Mouse (Mus musculus) heart, adult 11 months (tissue): ENCODE measurements around the gene Fjx1.

Experiments used
- DNase-seq: peaks from one replicate; pipeline ENCODE4 v3.0.0; 2022

The Fjx1 gene

DNA sequence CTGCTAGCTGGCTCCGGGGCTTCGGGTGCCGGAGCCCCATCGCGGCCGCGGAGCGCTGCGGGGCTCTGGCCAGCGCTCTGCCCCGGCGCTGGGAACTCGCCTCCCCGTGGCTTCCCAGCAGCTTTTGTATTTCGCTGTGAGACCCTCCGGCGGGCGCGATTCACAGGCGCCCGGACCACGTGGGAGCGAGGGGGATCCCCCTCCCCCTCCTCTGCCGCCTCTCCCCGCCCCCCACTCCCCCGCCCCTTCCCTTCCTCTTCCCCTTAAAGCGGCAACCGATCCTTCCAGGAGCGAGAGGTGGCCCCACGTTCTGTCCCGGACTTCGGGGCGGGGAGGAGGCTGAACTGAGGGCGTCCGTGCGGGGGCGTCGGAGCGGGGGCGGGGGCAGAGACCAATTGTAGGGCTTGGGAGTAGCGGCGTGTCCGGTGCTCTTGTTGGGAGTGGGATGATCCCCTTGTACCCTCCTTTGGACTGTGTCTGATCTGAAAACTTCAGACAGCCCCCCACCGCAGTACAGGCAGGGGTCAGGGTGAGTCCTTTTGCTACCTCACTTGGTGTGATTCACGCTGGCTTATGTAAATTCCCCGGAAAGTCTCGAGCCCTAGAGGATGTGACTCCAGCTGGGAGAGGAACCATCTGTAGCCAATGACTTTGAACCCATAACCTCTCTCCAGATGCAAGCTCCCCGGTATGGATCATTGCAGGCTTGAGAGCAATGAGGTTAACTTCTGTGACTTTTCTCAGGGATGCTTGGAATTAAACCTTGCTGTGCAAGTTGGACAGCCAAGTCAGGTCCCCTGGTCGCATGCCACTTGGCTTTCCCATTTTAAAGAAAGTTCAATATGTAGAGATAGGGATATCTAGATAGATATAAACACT, at the start of gene Fjx1:
Gene Fjx1, minus strand, starts transcription at position 829 of the 879 bp plus-strand sequence.
- peak; percentile 95 for DNase-seq

DNA sequence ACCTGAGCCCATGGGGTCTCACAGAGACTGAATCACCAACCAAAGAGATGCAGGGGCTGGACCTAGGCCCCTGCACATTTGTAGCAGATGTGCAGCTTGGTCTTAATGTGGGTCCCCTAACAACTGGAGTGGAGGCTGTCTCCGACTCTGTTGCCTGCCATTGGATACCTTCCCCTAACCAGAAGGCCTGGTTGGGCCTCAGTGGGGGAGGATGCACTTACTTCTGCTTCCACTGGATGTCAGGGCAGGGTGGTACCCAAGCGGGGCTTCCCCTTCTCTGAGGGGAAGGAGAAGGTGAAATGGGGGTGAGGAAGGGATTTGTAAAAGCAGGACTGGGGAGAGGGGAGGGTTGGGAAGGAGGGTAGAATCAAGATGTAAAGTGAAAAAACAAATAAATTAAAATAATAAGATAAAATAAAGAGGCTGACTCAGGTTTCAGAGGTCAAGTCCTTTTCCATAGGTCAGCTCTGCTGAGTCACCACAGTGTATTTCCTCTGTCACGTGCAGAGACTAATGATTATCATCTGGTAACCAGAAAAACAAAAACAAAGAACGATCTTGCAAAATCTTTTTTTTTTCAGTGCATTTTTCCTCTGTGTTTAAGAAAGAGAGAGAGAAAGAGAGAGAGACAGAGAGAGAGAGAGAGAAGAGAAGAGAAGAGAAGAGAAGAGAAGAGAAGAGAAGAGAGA, 47.8 kb upstream of the Fjx1 start:
- DNase-seq = peak; percentile 74

GRCm38 (mm10) chr2:102480738-102481137, 28.4 kb upstream of the Fjx1 start:
- no peak for DNase-seq

- DNase-seq = peak; percentile 74
These were observed 23.8 kb upstream of the Fjx1 start for GRCm38 (mm10) chr2:102476101-102476500.

- DNase-seq = no peak
These were observed 16.3 kb upstream of the Fjx1 start for GRCm38 (mm10) chr2:102468645-102469044.

- DNase-seq = peak; percentile 72
These were observed 12.0 kb upstream of the Fjx1 start for GRCm38 (mm10) chr2:102464342-102464732.

GRCm38 (mm10) chr2:102463587-102464341, 11.5 kb upstream of the Fjx1 start:
- peak; percentile 96 for DNase-seq

- peak; percentile 56 for DNase-seq
These were observed 9.2 kb upstream of the Fjx1 start for GRCm38 (mm10) chr2:102461491-102461890.

DNA sequence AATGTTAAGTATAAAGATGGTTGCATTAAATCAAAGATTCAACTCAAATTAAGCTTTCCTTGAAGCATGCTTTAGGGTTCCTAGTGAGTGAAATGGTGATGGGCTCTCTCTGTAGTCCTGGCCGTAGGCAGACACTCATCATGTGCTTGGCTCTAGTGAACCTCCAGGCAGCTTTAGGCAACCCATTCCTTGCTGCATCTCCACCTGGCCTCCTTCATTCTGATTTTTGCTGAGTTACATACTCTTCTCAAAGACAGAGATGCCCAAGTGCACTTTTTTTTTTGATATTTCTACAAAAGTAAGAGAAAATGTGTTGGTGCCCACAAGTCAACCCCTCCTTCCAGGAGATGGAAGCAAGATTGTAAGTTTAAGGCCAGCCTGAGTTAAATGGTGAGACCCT, 2.8 kb upstream of the Fjx1 start:
- DNase-seq = peak; percentile 66

- peak; percentile 71 for DNase-seq
These were observed 1.1 kb upstream of the Fjx1 start for GRCm38 (mm10) chr2:102453447-102453846.

GRCm38 (mm10) chr2:102450761-102451670, 1.3 kb downstream of the Fjx1 start:
- DNase-seq = peak; percentile 90

- DNase-seq = peak; percentile 94
These were observed 2.0 kb downstream of the Fjx1 start for GRCm38 (mm10) chr2:102450248-102450760.

- DNase-seq = peak; percentile 88
These were observed 2.6 kb downstream of the Fjx1 start for GRCm38 (mm10) chr2:102449630-102450247.

- DNase-seq = peak; percentile 82
These were observed 3.2 kb downstream of the Fjx1 start for GRCm38 (mm10) chr2:102449056-102449455.

- peak; percentile 74 for DNase-seq
These were observed 4.5 kb downstream of the Fjx1 start for GRCm38 (mm10) chr2:102447831-102448230.

- DNase-seq = peak; percentile 60
These were observed 5.4 kb downstream of the Fjx1 start for GRCm38 (mm10) chr2:102446851-102447250.

DNA sequence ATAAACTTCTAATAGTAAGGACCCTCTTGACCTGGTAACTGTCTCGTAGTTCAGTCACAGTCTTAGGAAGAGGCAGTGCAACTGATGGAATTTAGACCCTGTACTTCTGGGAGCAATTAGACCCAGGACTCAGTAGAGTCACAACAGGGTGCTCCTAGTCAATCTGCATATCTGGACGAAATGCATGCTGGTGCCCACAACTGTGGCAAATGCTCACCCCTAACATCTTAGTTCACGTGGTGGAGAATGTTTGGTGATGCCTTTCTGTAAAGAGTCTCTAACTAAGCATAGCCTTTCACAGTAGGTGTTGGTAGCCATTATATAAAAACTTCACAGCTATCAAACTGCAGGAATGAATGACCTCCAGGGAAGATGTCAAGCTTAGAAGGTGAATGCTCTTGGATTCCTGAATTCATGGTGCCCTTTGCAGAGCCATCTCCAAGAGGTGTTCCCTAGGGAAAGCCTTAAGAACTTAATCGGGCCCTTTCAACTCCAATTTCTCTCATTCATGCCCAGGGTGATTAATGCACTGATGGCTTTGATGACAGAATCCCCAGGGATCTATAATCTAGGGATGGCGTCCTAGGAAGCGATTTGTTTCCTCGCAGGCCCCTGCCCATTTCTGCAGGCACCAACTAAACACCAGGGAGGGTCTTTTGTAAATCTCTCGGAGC, 14.8 kb downstream of the Fjx1 start:
- DNase-seq = peak; percentile 52

DNA sequence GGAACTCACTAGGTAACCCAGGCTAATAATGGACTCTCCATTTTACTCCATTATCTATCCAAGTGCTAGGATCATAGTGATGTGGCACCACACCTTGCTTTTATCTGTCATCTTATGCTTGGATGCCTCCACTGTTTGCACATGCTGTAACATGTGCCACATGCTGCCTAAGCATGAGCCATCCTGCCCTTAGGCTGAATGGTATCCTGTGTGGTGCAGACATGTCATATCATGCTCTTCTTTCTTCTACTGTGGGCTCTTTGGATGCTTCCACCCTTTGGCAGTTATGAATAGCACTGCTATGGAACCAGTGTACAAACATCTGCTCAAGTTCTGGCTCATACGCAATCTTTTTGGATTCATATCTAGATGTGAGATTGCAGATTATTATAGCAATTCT, 18.4 kb downstream of the Fjx1 start:
- peak; percentile 36 for DNase-seq

DNA sequence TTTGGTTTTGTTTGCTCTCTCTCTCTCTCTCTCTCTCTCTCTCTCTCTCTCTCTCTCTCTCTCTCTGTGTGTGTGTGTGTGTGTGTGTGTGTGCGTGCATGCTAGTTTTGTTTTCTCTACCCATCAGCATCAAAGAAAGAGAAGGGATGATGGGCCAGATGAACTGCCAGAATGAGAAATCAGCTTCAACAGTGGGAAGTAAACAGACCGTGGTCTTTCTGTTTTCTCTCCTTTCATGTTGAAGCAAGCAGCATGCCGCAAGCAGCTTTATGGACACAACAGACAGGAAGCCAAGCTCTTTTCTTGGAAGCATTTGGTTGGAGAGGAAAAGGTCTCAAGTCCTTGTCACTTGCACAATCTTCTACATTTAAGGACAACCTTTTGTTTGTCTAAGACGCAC, 21.2 kb downstream of the Fjx1 start:
- peak; percentile 33 for DNase-seq

GRCm38 (mm10) chr2:102427974-102428373, 24.3 kb downstream of the Fjx1 start:
- no peak for DNase-seq

DNA sequence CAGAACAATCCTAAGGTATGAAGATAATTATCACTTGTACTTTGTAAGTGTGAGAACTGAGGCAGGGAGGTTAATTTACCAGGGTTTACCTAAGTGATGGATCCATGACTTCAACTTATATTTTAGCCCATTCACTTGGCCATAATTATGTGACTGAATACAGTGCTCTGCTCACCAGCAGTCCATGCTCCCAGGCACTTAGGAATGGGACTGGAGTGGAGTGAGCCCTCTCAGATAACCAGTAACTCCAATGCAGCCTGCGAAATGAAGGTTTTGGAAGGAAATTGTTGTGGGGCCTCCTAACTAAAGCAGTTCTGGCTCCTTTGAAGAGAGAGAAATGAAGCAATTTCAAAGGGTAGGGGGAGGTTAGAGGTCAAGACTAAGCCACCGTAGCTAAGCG, 25.9 kb downstream of the Fjx1 start:
- DNase-seq = peak; percentile 3
